Mouse (Mus musculus) skeletal muscle tissue, adult 2 months (tissue): ENCODE results near the gene Znrf2.
"Not testable (repeated sequence)": the region's sequence is repeated elsewhere in the genome, so short reads cannot be mapped to it uniquely, and the experiment has no call there.

Experiments
- DNase-seq: peaks from one replicate; pipeline ENCODE4 v3.0.0-alpha.2; 2012; ENCODE audit warnings: low read depth, low spot score

Gene Znrf2

GRCm38 (mm10) chr6:54849179-54850156 is 32.8 kb downstream of the Znrf2 start:
- no peak for DNase-seq

GRCm38 (mm10) chr6:54851778-54852177 is 35.1 kb downstream of the Znrf2 start:
- DNase-seq: no peak

GRCm38 (mm10) chr6:54852669-54853068 is 36.0 kb downstream of the Znrf2 start:
- no peak for DNase-seq

GRCm38 (mm10) chr6:54854859-54855258 is 38.1 kb downstream of the Znrf2 start:
- DNase-seq: no peak

- no peak for DNase-seq
Observed at GRCm38 (mm10) chr6:54855801-54856583, 39.3 kb downstream of the Znrf2 start.

- not testable (repeated sequence) for DNase-seq
Observed at GRCm38 (mm10) chr6:54859159-54859558, 42.4 kb downstream of the Znrf2 start.

- DNase-seq: no peak
Observed at GRCm38 (mm10) chr6:54860180-54860579, 43.5 kb downstream of the Znrf2 start.

GRCm38 (mm10) chr6:54866731-54867410 is 50.2 kb downstream of the Znrf2 start:
- no peak for DNase-seq

GRCm38 (mm10) chr6:54867411-54867745 is 50.7 kb downstream of the Znrf2 start:
- no peak for DNase-seq

GRCm38 (mm10) chr6:54873029-54873428 is 56.3 kb downstream of the Znrf2 start:
- no peak for DNase-seq

- no peak for DNase-seq
Observed at GRCm38 (mm10) chr6:54876782-54877181, 60.1 kb downstream of the Znrf2 start.

GRCm38 (mm10) chr6:54877651-54878050 is 60.9 kb downstream of the Znrf2 start:
- no peak for DNase-seq

GRCm38 (mm10) chr6:54878546-54878945 is 61.8 kb downstream of the Znrf2 start:
- DNase-seq: peak; percentile 13

- DNase-seq: peak; percentile 71
Observed at GRCm38 (mm10) chr6:54880086-54880485, 63.4 kb downstream of the Znrf2 start.

- DNase-seq: no peak
Observed at GRCm38 (mm10) chr6:54883424-54883823, 66.7 kb downstream of the Znrf2 start.

GRCm38 (mm10) chr6:54886195-54886594 is 69.5 kb downstream of the Znrf2 start:
- no peak for DNase-seq

- no peak for DNase-seq
Observed at GRCm38 (mm10) chr6:54890221-54890620, 73.5 kb downstream of the Znrf2 start.

GRCm38 (mm10) chr6:54891384-54891783 is 74.7 kb downstream of the Znrf2 start:
- no peak for DNase-seq

GRCm38 (mm10) chr6:54900256-54900655 is 83.5 kb downstream of the Znrf2 start:
- no peak for DNase-seq

- no peak for DNase-seq
Observed at GRCm38 (mm10) chr6:54902547-54902946, 85.8 kb downstream of the Znrf2 start.

GRCm38 (mm10) chr6:54906053-54907040 is 89.6 kb downstream of the Znrf2 start:
- peak; percentile 90 for DNase-seq
